Mouse (Mus musculus): ENCODE measurements at regions not wholly inside any gene's neighbourhood (a gene's known extent, or its start where the extent isn't known, plus 50 kb on each side); places are given as distances from the start of the nearest gene placed in this dataset.

DNA sequence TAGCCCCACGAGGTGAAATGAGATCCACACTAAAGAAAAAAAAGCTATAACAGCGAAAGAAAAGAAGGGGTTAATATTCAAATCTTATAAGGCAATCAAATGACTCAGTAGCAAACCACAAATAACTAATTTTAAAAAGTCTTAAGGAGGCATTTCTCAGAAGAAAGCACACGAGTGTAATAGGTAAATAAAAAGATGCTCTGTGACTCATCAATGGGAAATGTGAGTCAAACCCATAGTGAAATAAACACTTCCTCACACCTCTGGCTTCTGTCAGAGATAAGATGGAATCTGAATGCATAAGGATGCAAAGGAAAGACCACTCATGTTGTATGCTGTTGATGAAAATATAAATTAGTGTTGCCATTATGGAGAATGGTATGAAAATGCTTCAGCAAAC, 337.1 kb upstream of the Acvr2a start:
- TF ChIP-seq GATA1 (IDR thresholded peaks at IDR 0.05; ENCODE audit: low read length): no peak

DNA sequence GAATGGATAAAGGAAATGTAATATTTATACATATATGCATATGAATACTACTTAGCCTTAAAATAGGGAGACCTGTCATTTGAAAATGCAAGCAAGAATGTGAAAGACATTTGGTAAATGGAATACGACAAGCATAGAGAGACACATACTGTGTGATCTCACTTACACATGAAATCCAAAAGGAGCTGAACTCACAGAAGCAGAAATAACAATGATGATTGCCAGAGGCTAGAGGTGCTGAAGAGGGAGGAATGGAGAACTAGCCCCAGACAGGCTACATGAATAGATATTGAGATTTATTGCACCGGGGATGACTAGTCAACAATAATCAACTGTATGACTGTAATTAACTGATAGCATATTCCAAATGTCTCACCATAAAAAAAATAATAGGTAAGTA, 336.6 kb upstream of the Acvr2a start:
- TF ChIP-seq GATA1 (IDR thresholded peaks at IDR 0.05; ENCODE audit: low read length): no peak

DNA sequence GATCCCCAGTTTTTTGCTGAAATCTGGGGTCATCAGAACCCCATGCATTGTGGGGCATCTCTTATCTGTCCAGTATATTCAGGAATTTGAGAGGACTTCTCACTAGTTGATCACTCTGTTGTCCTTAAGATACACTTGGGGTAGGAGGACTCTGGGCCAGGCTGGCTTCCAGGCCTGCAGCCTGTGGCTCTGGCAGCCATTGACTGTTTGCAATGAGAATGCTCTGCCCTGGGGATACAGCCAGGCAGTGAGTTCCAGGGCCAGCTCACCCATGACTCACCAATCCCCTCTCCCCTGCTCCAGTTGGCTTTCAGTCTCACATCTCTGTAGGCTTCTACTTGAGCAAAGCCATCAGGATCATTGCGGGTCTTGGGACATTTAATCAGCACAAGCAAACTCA, 334.3 kb upstream of the Acvr2a start:
- TF ChIP-seq GATA1 (IDR thresholded peaks at IDR 0.05; ENCODE audit: low read length): no peak

DNA sequence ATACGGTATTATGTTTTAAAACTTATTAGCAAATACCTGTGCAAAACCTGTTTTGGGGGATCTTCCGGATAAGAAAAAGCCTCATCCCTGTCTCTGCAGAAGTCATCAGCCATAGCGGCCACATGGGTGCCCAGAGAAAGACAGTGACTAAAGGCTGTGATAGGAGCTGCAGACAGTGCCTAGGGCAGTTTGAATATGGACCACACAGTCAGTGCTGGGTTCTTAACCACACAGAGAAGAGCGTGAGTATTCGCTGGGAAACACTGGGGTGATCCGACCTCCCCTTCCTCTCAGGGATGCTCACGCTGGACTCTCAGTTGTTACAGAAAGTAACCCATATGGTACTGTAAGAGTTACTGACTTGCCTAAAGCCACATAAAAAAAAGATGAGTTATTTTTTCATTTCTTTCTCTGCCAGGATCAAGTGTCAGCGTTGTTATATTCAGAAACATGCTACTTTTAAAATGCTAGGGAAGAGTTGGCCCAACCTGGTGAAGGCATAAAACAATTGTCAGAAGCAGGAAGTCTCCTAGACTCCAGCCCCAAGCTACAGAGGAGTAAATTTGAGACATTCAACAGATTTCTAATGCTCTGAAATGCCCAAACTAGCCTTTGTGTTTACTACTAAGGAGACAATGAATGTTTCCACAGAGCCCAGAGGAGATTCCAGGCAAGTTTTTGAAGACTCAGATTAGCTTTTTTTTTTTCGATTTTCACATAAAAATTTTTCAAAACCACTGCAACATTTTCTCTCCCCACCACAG, 333.3 kb upstream of the Acvr2a start:
- TF ChIP-seq GATA1 (IDR thresholded peaks at IDR 0.05; ENCODE audit: low read length): no peak

DNA sequence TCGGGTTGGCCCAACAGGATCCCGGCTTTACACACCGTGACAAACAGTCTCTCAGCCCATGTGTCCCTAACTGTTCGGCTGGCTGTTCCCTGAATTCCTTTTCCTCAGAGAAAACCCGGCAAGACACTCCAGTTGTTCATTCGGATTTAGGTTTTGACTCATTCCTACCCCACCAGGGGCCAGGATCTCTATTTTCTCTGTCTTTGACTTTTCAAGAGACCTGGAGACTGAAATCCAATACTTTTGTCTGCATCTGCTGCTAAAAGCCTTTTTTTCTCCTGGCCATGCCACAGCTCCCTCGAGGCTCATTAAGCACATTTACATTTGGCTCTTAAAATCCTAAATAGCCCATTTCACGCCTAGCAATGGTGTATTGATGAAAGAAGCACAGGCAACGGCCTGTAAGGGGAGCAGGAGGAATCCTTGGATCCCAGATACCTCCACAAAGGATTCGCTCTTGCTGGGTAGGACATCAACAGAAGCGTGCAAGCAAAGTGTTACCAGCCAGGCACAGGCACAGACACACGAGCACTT, 332.6 kb upstream of the Acvr2a start:
- no peak for TF ChIP-seq GATA1 (IDR thresholded peaks at IDR 0.05; ENCODE audit: low read length)

DNA sequence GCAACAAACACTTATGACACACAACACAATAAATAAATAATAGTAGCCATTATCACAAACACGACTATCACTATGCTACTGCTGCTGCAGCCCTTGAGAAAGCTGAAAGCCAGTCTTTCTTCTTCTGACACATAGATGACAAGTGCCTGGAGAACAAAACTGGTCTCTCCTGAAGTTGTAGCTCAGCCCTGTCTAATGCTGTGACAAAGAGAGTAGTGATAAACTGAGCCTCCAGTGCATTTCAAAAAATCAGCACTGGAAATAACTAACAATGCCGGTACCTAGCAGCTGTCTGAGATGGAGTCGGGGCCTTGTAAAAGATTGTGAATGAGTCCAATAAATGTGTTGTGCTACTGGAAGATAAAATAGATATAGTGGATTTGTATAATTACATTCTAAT, 320.3 kb upstream of the Acvr2a start:
- no peak for TF ChIP-seq GATA1 (IDR thresholded peaks at IDR 0.05; ENCODE audit: low read length)

DNA sequence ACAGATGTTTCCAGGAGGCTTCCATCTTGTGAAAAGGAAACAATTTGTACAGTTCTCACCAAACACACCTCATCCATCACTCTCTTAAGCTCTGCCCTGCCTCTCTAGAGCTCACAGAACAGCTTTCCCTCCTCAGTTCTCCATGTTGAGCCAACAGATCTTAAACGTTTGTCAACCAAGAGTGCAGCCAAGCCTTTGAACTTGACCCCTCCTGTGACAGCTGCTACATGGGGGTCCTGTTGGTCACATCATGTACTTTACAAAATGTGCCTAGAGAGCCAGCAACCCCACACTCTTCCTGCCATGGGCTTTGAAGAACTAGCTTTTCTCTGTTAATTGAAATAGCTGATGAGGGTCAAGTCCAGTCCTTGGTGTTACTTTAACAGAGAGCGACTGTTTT, 319.8 kb upstream of the Acvr2a start:
- no peak for TF ChIP-seq GATA1 (IDR thresholded peaks at IDR 0.05; ENCODE audit: low read length)

DNA sequence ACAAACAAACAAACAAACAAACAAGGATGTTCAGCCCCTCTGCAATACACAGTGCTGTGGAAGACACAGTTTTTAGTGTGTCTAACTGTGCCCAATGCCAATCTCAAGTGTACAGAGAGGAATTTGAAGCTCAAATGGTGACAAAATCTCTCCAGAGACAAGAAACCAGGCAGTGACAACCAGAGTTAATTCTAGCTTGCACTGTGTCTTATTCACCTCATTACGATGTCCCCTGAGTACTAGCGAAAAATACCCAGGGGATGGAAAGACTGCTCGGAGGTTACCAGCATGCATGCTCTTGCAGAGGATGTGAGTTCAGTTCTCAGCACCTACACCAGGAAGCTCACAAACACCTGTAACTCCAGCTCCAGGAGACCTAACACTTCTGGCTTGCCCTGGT, 319.3 kb upstream of the Acvr2a start:
- no peak for TF ChIP-seq GATA1 (IDR thresholded peaks at IDR 0.05; ENCODE audit: low read length)

DNA sequence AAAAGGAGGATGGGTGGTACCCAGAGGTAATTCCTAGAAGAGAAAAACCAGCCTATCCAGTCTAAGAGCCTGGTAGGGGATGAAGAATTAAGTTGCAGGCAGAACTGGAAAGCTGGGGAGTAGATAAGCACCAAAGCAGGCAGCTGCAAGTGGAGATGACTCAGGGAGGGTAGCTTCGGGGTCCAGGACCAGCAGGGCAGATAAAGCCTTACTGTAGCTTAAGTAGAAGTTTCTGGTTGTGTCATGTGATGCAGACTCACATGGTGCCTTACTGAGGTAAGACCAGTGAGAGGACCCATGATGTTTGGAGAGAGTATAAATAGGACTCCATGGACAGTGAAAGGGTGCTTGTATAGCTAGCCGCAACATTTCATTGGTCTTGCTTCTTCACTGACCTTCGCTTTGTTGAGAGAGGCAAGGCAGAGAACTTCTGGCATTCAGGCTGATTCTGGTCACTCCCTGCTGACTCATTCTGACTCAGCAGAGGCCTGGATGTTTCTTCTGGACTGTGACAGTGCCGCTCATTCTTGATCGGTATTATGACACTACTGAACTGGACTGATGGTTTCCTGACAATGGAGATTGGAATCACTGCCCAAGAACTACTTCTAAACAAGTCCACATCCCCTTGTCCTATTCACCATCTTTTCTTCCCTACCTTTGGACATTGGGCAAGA, 315.7 kb upstream of the Acvr2a start:
- TF ChIP-seq GATA1 (IDR thresholded peaks at IDR 0.05; ENCODE audit: low read length): no peak

DNA sequence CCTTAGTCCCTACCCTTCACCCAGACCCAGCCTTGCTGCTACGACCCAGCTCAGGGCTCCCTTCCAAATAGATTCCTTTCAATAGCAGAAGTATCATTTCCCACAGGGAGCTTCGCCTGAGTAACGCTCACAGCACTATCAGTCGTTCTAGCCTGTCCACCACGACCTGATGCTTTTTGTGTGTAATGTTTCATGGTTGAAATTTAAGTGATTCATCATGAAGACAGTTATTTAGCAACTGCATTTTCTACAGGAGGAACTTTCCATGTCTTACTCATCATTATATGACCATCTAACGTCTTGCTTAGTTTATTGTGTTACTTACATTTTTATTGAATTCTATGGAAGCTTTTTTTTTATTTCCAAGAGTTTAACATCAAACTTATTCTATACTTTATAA, 314.5 kb upstream of the Acvr2a start:
- no peak for TF ChIP-seq GATA1 (IDR thresholded peaks at IDR 0.05; ENCODE audit: low read length)

DNA sequence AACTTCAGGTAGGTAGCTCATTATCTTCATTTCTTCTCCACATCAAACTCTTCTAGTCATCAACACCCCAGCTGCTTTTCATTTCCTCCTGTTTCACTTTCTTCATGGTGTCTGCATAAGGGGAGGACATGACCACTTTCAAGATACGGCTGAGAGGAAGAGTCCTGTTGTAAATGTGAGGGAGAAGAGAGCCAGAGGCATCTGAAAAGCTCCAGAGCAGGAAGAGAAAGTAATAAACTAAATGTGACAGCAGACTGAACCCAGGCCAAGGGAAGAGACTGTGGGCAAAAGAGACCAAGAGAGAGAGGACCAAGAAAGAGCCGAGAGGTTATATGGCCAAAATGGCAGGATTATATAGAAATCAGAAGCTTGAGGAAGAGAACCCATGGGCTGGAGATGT, 312.5 kb upstream of the Acvr2a start:
- no peak for TF ChIP-seq GATA1 (IDR thresholded peaks at IDR 0.05; ENCODE audit: low read length)

DNA sequence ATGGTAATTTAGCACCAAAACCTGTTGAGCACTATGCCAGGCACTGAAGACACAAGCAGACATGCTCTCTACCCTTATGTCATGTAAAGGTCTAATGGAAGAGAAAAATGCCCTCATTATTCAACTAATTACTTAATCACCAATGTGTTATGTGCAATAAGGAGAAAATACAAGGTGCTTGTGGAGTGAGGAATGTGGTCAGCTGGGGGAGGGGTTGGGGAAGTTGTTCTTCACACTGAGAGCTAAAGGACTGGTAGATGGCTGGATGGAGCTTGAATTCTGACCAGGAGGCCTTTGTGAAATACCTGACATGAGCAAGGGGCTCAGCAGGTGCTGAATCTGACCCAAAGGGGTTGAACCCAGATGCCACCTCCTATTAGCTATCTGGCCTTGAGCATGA, 300.1 kb upstream of the Acvr2a start:
- TF ChIP-seq GATA1 (IDR thresholded peaks at IDR 0.05; ENCODE audit: low read length): no peak

DNA sequence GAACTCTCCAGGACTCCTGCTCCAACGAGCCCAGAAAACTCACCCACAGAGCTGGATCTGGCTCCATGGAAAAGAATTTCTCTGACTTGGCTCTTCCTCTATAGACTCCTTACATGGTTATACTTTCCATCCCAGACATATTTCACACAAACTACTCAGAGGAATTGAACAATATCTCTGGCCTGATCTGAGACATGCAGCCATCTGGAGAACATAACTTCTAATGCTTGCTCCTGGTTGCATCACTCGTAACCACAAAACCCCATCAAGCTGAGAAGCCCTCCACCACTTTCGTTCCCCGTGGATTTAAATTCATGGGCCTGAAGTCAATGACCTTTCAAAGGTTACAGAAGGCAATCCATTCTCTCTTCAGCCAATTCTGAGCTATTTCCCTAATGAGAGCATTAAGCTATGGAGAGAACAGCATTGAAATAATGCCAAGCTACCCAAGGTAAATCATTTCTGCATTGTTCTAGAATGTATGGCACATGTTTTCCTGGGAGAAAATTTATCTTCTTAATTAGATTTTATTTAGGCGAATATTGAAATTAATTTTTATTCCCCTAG, 294.0 kb upstream of the Acvr2a start:
- no peak for TF ChIP-seq GATA1 (IDR thresholded peaks at IDR 0.05; ENCODE audit: low read length)

DNA sequence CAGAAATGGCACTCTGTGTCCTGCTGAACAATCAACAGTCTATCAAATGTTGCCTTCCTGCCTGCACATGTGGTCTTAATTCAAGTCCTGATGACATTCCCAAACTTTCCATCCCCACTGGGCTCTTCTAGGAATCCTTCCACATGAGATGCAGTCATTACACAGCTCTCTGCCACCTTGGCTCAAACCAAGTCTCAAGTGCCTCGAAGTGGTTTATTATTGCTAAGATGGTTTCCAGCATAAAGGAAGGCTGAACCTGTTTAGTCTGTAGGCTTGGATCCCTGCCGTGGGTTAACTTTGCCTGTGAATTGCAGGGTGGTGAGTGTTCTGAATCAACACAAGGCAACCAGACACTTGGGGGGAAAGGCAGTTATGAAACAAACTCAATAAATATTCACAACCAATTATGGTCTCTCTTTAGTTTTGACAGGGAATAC, 293.4 kb upstream of the Acvr2a start:
- no peak for TF ChIP-seq GATA1 (IDR thresholded peaks at IDR 0.05; ENCODE audit: low read length)

DNA sequence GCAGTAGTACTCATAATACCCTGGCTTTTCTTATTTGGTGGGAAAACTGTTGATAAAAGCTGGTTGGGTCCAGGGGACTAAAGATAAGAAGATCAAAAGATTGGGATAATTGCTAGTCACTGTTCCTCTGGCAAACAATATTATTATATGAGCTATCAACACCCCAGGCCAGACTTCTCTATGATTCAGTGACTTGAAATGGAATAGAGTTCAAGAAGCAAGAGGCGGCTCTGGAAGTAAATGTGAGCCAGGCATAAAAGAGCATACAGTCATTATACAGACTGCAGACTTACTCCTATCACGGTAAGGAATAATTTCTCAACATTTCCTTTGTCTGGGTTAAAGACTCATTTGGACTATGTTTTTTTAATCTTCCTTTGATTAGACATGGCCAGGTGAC, 278.5 kb upstream of the Acvr2a start:
- TF ChIP-seq GATA1 (IDR thresholded peaks at IDR 0.05; ENCODE audit: low read length): no peak

DNA sequence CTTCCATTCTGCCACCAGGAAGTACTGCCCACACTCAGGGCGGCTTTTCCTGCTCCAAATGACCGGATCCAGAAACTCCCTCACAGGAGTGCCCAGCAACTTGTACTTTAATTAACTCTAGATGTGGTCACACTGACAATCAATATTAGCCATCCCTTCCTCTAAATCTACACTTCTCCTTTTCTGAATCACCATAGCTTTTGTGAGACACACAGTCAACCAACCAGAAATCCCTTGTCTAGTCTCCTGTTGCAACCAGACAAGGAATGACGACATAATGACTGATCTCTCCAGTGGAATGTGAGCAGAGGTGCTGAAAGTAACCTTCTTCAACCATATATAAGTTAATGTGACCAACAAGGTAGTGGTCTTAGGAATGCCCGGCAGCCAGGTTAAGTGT, 277.0 kb upstream of the Acvr2a start:
- TF ChIP-seq GATA1 (IDR thresholded peaks at IDR 0.05; ENCODE audit: low read length): no peak
